Mouse (Mus musculus) lung, embryonic 14.5 days (tissue): ENCODE data around the gene Prrc2c. TPM values are rescaled to one million over a fixed set of nuclear protein-coding genes. Genes with fewer than 3 reads are reported as not detected.
"Not testable (repeated sequence)": the region's sequence is repeated elsewhere in the genome, so short reads cannot be mapped to it uniquely, and the experiment has no call there.

Experiments used
- ATAC-seq: fragments of 200-750 bp; cut with Nextera tagmentation; 2 replicates; pipeline ENCODE4 v1.8.0; 2017; ENCODE audit warnings: mild to moderate bottlenecking, moderate TSS enrichment, moderate library complexity; ENCODE audit not compliant: insufficient read depth
- DNase-seq: peaks from one replicate; pipeline ENCODE4 v3.0.0-alpha.2; 2015
- H3K27ac ChIP-seq: fragments of 300-500 bp; sonication (generic); 2 replicates; pipeline ENCODE4 v1.5.1; 2014; ENCODE audit warnings: low read depth, mild to moderate bottlenecking, moderate library complexity
- H3K27me3 ChIP-seq: fragments of 300-500 bp; sonication (generic); 2 replicates; pipeline ENCODE4 v1.6.1; 2014; ENCODE audit warnings: low read length, control low read depth; ENCODE audit not compliant: insufficient read depth
- H3K36me3 ChIP-seq: fragments of 300-500 bp; sonication (generic); 2 replicates; pipeline ENCODE4 v1.6.1; 2014; ENCODE audit warnings: control low read depth; ENCODE audit not compliant: insufficient read depth
- H3K4me1 ChIP-seq: fragments of 300-500 bp; sonication (generic); 2 replicates; pipeline ENCODE4 v1.6.1; 2014; ENCODE audit warnings: antibody characterized with exemption, control low read depth; ENCODE audit not compliant: insufficient read depth
- H3K4me2 ChIP-seq: fragments of 300-500 bp; sonication (generic); 2 replicates; pipeline ENCODE4 v1.6.1; 2014; ENCODE audit warnings: mild to moderate bottlenecking
- H3K4me3 ChIP-seq: fragments of 300-500 bp; sonication (generic); 2 replicates; pipeline ENCODE4 v1.5.1; 2014; ENCODE audit warnings: low read depth, low read length
- H3K9ac ChIP-seq: fragments of 300-500 bp; sonication (generic); 2 replicates; pipeline ENCODE4 v1.6.1; 2014
- H3K9me3 ChIP-seq: fragments of 300-500 bp; sonication (generic); 2 replicates; pipeline ENCODE4 v1.6.1; 2016; ENCODE audit warnings: low read depth, low read length, control low read depth
- CTCF ChIP-seq: IDR thresholded peaks from 2 replicates; pipeline ENCODE4 v1.5.1; 2016; ENCODE audit warnings: antibody characterized with exemption, low read depth
- WGBS: fragments of 180-500 bp; shearing (Covaris S2); extraction: QIAGEN DNeasy Blood & Tissue Kit; methylation state at CpG from one replicate; pipeline ENCODE4 v1.1.7; 2014; 5-methylcytosine and 5-hydroxymethylcytosine counted together
- polyA plus RNA-seq: library from polyadenylated mRNA; unstranded; fragments of >200 nt; fragmentation: Nextera tagmentation; extraction: Ambion mirVana; gene quantifications from 2 replicates; pipeline ENCODE4 v1.2.1, GENCODE M21; 2014

The Prrc2c gene
- polyA plus RNA-seq, 1 experiment from 2014 or later, result 178 TPM

DNA sequence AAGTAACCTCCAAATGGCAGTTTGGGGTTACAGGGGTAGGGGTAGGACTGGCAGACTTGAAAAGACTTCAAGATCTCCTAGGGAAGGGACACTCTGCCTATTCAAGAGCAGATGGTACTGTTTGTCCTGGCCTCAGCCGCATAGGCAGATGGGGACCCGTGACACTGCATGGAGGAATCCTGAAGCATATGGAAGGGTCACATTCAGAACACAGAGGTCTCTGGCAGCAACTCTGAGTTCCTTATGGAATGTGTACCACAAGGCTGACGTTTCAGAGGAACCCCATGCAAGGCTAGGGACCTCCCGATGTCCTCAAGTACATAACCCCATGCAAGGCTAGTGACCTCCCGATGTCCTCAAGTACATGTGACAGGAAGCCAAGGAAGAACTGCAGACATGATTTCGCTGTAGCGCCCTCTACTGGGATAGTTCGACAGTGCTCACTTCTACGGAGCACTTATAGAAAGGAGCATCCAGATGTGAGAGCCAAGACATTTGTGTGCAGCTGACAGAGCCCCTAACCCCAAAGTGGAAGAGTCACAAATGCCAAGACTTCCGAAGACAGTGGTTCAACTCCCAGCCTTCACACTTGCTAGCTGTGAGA lies 94.2 kb downstream of the Prrc2c start:
- no peak for ATAC-seq
- no peaks in the 10 kb centered on the region for H3K36me3 ChIP-seq
- no peak for DNase-seq
- no peaks in the 10 kb centered on the region for H3K4me1 ChIP-seq
- H3K27me3 ChIP-seq, result no peaks in the 10 kb centered on the region
- no peaks in the 10 kb centered on the region for H3K9me3 ChIP-seq
- H3K4me3 ChIP-seq, result no peak overlapping the region
- no peak for TF ChIP-seq CTCF
- no peak overlapping the region for H3K27ac ChIP-seq
- no peak overlapping the region for H3K4me2 ChIP-seq
- H3K9ac ChIP-seq, result no peak overlapping the region
- 77% methylated on average over 10 of the region's 10 CpGs for WGBS

DNA sequence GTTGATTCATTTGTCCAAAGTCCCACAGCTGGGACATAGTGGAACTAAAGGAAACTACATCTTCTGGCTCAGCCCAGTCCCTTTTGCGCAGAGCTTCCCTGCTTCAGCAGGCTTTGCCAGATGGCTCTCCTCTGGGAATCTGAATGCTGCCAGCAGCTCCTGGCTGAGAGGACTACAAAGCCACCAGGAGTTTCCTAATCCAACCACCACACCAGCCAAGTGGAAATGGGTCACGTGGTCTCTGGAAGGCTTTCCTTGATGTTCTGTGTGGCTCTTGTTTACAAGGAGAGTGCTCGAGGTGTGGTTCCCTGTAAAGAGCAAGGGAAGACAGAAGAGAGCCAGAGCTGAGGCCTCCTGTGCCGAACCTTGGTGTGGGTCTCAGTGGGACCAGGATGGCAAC lies 96.6 kb downstream of the Prrc2c start:
- Histone ChIP-seq H3K4me3 (no peak overlapping the region), H3K9me3 (no peaks in the 10 kb centered on the region), H3K27ac (no peak overlapping the region), H3K4me2 (no peak overlapping the region), H3K36me3 (no peaks in the 10 kb centered on the region), H3K9ac (no peak overlapping the region), H3K4me1 (no peaks in the 10 kb centered on the region), H3K27me3 (no peaks in the 10 kb centered on the region)
- 27% methylated on average over 4 of the region's 4 CpGs for WGBS
- no peak for TF ChIP-seq CTCF
- ATAC-seq, result peak; percentile 21; the same call in 1 of the 2 replicates
- DNase-seq, result peak; percentile 32

- ATAC-seq, result no peak
- no peak overlapping the region for H3K9ac ChIP-seq
- 68% methylated on average over 3 of the region's 3 CpGs for whole genome bisulfite sequencing
Measured at GRCm38 (mm10) chr1:162642591-162642990, 97.8 kb downstream of the Prrc2c start.

DNA sequence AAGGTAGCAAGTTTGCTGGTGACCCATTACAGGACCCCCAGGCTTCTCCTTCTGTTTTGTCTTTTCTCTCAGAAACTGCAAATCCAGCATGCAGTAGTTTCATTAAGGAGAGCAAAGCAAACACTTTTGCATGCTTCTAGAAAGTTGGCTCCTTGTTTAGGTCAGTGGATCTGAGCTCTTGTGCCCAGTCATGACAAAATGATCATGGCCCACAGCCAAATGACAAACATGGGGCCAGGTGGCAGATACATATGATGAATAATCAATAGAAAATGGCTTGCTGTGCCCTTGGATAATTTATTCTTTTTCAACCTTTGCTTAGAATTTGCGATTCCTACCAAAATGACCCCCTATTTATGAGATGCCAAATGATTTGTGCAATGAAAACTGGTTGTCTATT lies 100.5 kb downstream of the Prrc2c start:
- ATAC-seq, result no peak
- no peak overlapping the region for H3K27ac ChIP-seq
- no peak for DNase-seq
- no peaks in the 10 kb centered on the region for H3K36me3 ChIP-seq
- TF ChIP-seq CTCF, result no peak
- WGBS, result 87% methylated on average over 1 of the region's 1 CpGs
- no peaks in the 10 kb centered on the region for H3K4me1 ChIP-seq
- H3K4me2 ChIP-seq, result no peak overlapping the region
- no peak overlapping the region for H3K9ac ChIP-seq
- H3K27me3 ChIP-seq, result no peaks in the 10 kb centered on the region
- no peak overlapping the region for H3K4me3 ChIP-seq
- no peaks in the 10 kb centered on the region for H3K9me3 ChIP-seq

More at GRCm38 (mm10) chr1:162642591-162642990, 97.8 kb downstream of the Prrc2c start:
- Histone ChIP-seq H3K36me3 (no peaks in the 10 kb centered on the region), H3K27me3 (no peaks in the 10 kb centered on the region), H3K27ac (no peak overlapping the region), H3K4me1 (no peaks in the 10 kb centered on the region), H3K4me3 (no peak overlapping the region), H3K4me2 (no peak overlapping the region), H3K9me3 (no peaks in the 10 kb centered on the region)
- DNase-seq, result no peak
- TF ChIP-seq CTCF, result no peak

DNA sequence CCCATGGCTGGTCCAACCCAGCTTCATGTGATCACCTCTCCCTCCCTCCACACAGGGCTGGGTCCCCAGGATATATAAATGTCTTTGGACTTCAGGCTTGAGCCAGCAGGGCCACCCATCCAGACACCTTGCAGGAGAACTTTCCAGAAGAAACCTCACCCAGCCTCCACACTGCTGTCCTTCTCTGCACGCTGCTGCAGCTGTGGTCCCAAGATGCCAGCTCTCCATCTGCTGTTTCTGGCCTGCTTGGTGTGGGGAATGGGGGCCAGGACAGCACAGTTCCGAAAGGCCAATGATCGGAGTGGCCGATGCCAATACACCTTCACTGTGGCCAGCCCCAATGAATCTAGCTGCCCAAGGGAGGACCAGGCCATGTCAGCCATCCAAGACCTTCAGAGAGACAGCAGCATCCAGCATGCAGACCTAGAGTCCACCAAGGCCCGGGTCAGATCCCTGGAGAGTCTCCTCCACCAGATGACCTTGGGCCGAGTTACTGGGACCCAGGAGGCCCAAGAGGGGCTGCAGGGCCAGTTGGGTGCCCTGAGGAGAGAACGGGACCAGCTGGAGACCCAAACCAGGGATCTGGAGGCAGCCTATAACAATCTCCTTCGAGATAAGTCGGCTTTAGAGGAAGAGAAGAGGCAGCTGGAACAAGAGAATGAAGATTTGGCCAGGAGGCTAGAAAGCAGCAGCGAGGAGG lies 101.2 kb downstream of the Prrc2c start, which contains the start of gene Myoc:
Gene Myoc, plus strand, starts transcription at position 105 of the 700 bp plus-strand sequence.
- DNase-seq, result no peak

GRCm38 (mm10) chr1:162638535-162638934 lies 101.8 kb downstream of the Prrc2c start:
- H3K27ac ChIP-seq, result no peak overlapping the region
- ATAC-seq (no peak), DNase-seq (no peak)
- WGBS, result 85% methylated on average over 4 of the region's 4 CpGs
- H3K27me3 ChIP-seq, result no peaks in the 10 kb centered on the region
- H3K4me3 ChIP-seq, result no peak overlapping the region
- no peak overlapping the region for H3K4me2 ChIP-seq
- no peaks in the 10 kb centered on the region for H3K4me1 ChIP-seq
- H3K9me3 ChIP-seq, result no peaks in the 10 kb centered on the region
- H3K9ac ChIP-seq, result no peak overlapping the region
- no peaks in the 10 kb centered on the region for H3K36me3 ChIP-seq
- no peak for TF ChIP-seq CTCF

More for the DNA sequence above, 101.2 kb downstream of the Prrc2c start, which contains the start of gene Myoc:
- no peak within 1 kb of the TSS for H3K27ac ChIP-seq
- no peak within 1 kb of the TSS for H3K4me2 ChIP-seq
- no peaks in the 10 kb centered on the region for H3K36me3 ChIP-seq
- no peak for ATAC-seq
- H3K4me1 ChIP-seq, result no peaks in the 10 kb centered on the region
- H3K27me3 ChIP-seq, result no peaks in the 10 kb centered on the region
- H3K9me3 ChIP-seq, result no peaks in the 10 kb centered on the region
- H3K4me3 ChIP-seq, result no peak within 1 kb of the TSS
- H3K9ac ChIP-seq, result no peak within 1 kb of the TSS
- 80% methylated on average over 10 of the region's 10 CpGs for WGBS
- no peak for TF ChIP-seq CTCF

- 60% methylated on average over 3 of the region's 3 CpGs for WGBS
- DNase-seq (no peak), ATAC-seq (no peak)
- H3K9ac ChIP-seq, result no peak overlapping the region
- H3K27me3 ChIP-seq, result no peaks in the 10 kb centered on the region
- no peaks in the 10 kb centered on the region for H3K4me1 ChIP-seq
- TF ChIP-seq CTCF, result no peak
- no peak overlapping the region for H3K4me3 ChIP-seq
- H3K9me3 ChIP-seq, result no peaks in the 10 kb centered on the region
- H3K27ac ChIP-seq, result no peak overlapping the region
- H3K4me2 ChIP-seq, result no peak overlapping the region
- H3K36me3 ChIP-seq, result no peaks in the 10 kb centered on the region
Measured at GRCm38 (mm10) chr1:162636516-162636915, 103.8 kb downstream of the Prrc2c start.

- not testable (repeated sequence) for H3K36me3 ChIP-seq, DNase-seq, H3K9ac ChIP-seq, H3K4me2 ChIP-seq, H3K27me3 ChIP-seq, H3K9me3 ChIP-seq, H3K4me1 ChIP-seq, H3K4me3 ChIP-seq, ATAC-seq, H3K27ac ChIP-seq
- 23% methylated on average over 1 of the region's 1 CpGs for WGBS
Measured at GRCm38 (mm10) chr1:162635291-162635931, 104.9 kb downstream of the Prrc2c start.

DNA sequence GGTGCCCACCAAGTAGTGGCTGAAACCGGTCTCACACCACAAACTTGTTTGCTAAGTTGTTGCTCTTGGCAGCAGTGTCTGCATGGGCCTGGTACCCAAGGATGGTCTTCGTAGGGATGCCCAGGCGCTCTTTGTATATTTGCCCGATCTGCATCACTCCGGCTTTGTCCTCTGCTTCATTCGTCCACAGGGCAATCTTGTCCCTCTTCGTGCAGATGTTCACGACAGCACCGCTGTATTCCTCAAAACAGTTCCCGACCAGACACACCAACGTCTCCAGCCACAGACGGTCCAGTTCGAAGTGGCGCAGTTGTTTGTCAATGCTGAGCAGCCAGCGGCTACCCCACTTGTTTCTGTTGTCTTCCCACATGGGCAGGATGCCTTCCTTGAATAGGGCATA lies 112.0 kb downstream of the Prrc2c start:
- ATAC-seq, H3K4me2 ChIP-seq, H3K9me3 ChIP-seq, H3K36me3 ChIP-seq, H3K27me3 ChIP-seq, H3K9ac ChIP-seq, H3K4me1 ChIP-seq, H3K27ac ChIP-seq, H3K4me3 ChIP-seq, DNase-seq: not testable (repeated sequence)
- 93% methylated on average over 15 of the region's 15 CpGs for WGBS

- H3K27ac ChIP-seq, H3K36me3 ChIP-seq, H3K4me1 ChIP-seq, H3K9me3 ChIP-seq, H3K4me2 ChIP-seq, H3K27me3 ChIP-seq, H3K9ac ChIP-seq, ATAC-seq, H3K4me3 ChIP-seq: not testable (repeated sequence)
- 77% methylated on average over 4 of the region's 4 CpGs for WGBS
- peak; percentile 19 for DNase-seq
Measured at GRCm38 (mm10) chr1:162627821-162628220, 112.5 kb downstream of the Prrc2c start.
